Mouse (Mus musculus): ENCODE results near the gene Fbp1. TPM values are rescaled to one million over a fixed set of nuclear protein-coding genes. Genes with fewer than 3 reads are reported as not detected.

Fbp1 gene
- polyA plus RNA-seq, 1 experiment = not detected

GRCm38 (mm10) chr13:62917416-62918110, 29.5 kb upstream of the Fbp1 start:
- TF ChIP-seq POLR2A (IDR thresholded peaks at IDR 0.05; ENCODE audit: insufficient read depth, low read depth, low read length) = no peak
- TF ChIP-seq CTCF (IDR thresholded peaks at IDR 0.05; ENCODE audit: insufficient read depth, low read depth, low read length) = no peak
- 18% methylated on average over 1 of the region's 1 CpGs for WGBS
- no peak overlapping the region for H3K27ac ChIP-seq (ENCODE audit: insufficient read depth, low read depth, low read length)
- H3K4me3 ChIP-seq (ENCODE audit: insufficient read depth, low read depth, low read length) = no peak overlapping the region
- H3K4me1 ChIP-seq (ENCODE audit: control insufficient read depth, insufficient read depth, low read length) = no peaks in the 10 kb centered on the region

GRCm38 (mm10) chr13:62916675-62917074, 28.6 kb upstream of the Fbp1 start:
- H3K27ac ChIP-seq (ENCODE audit: insufficient read depth, low read depth, low read length) = no peak overlapping the region
- no peak overlapping the region for H3K4me3 ChIP-seq (ENCODE audit: insufficient read depth, low read depth, low read length)
- H3K4me1 ChIP-seq (ENCODE audit: control insufficient read depth, insufficient read depth, low read length) = no peaks in the 10 kb centered on the region
- WGBS = 68% methylated on average over 4 of the region's 4 CpGs
- no peak for TF ChIP-seq CTCF (IDR thresholded peaks at IDR 0.05; ENCODE audit: insufficient read depth, low read depth, low read length)
- TF ChIP-seq POLR2A (IDR thresholded peaks at IDR 0.05; ENCODE audit: insufficient read depth, low read depth, low read length) = no peak

GRCm38 (mm10) chr13:62911575-62911974, 23.5 kb upstream of the Fbp1 start:
- no peak for TF ChIP-seq POLR2A (IDR thresholded peaks at IDR 0.05; ENCODE audit: insufficient read depth, low read depth, low read length)
- no peak for TF ChIP-seq CTCF (IDR thresholded peaks at IDR 0.05; ENCODE audit: insufficient read depth, low read depth, low read length)
- 92% methylated on average over 5 of the region's 5 CpGs for WGBS
- peaks cover 4% of the 10 kb centered on the region for H3K4me1 ChIP-seq (ENCODE audit: control insufficient read depth, insufficient read depth, low read length)
- H3K4me3 ChIP-seq (ENCODE audit: insufficient read depth, low read depth, low read length) = no peak overlapping the region
- no peak overlapping the region for H3K27ac ChIP-seq (ENCODE audit: insufficient read depth, low read depth, low read length)

GRCm38 (mm10) chr13:62910206-62910605, 22.1 kb upstream of the Fbp1 start:
- H3K4me3 ChIP-seq (ENCODE audit: insufficient read depth, low read depth, low read length) = no peak overlapping the region
- 88% methylated on average over 4 of the region's 4 CpGs for WGBS
- H3K4me1 ChIP-seq (ENCODE audit: control insufficient read depth, insufficient read depth, low read length) = peaks cover 4% of the 10 kb centered on the region
- H3K27ac ChIP-seq (ENCODE audit: insufficient read depth, low read depth, low read length) = no peak overlapping the region
- TF ChIP-seq CTCF (IDR thresholded peaks at IDR 0.05; ENCODE audit: insufficient read depth, low read depth, low read length) = no peak
- no peak for TF ChIP-seq POLR2A (IDR thresholded peaks at IDR 0.05; ENCODE audit: insufficient read depth, low read depth, low read length)

GRCm38 (mm10) chr13:62909776-62910175, 21.7 kb upstream of the Fbp1 start:
- TF ChIP-seq CTCF (IDR thresholded peaks at IDR 0.05; ENCODE audit: insufficient read depth, low read depth, low read length) (no peak), POLR2A (IDR thresholded peaks at IDR 0.05; ENCODE audit: insufficient read depth, low read depth, low read length) (no peak)
- Histone ChIP-seq H3K27ac (ENCODE audit: insufficient read depth, low read depth, low read length) (no peak overlapping the region), H3K4me1 (ENCODE audit: control insufficient read depth, insufficient read depth, low read length) (peaks cover 4% of the 10 kb centered on the region), H3K4me3 (ENCODE audit: insufficient read depth, low read depth, low read length) (no peak overlapping the region)
- 33% methylated on average over 5 of the region's 5 CpGs for WGBS

GRCm38 (mm10) chr13:62908163-62908559, 20.1 kb upstream of the Fbp1 start:
- TF ChIP-seq CTCF (IDR thresholded peaks at IDR 0.05; ENCODE audit: insufficient read depth, low read depth, low read length) (no peak), POLR2A (IDR thresholded peaks at IDR 0.05; ENCODE audit: insufficient read depth, low read depth, low read length) (no peak)
- WGBS = 46% methylated on average over 8 of the region's 8 CpGs
- Histone ChIP-seq H3K4me3 (ENCODE audit: insufficient read depth, low read depth, low read length) (no peak overlapping the region), H3K27ac (ENCODE audit: insufficient read depth, low read depth, low read length) (no peak overlapping the region), H3K4me1 (ENCODE audit: control insufficient read depth, insufficient read depth, low read length) (peaks cover 4% of the 10 kb centered on the region)

GRCm38 (mm10) chr13:62907527-62908162, 19.6 kb upstream of the Fbp1 start:
- TF ChIP-seq CTCF (IDR thresholded peaks at IDR 0.05; ENCODE audit: insufficient read depth, low read depth, low read length) (no peak), POLR2A (IDR thresholded peaks at IDR 0.05; ENCODE audit: insufficient read depth, low read depth, low read length) (no peak)
- 18% methylated on average over 14 of the region's 14 CpGs for WGBS
- Histone ChIP-seq H3K4me1 (ENCODE audit: control insufficient read depth, insufficient read depth, low read length) (peaks cover 4% of the 10 kb centered on the region), H3K27ac (ENCODE audit: insufficient read depth, low read depth, low read length) (no peak overlapping the region), H3K4me3 (ENCODE audit: insufficient read depth, low read depth, low read length) (no peak overlapping the region)

GRCm38 (mm10) chr13:62901139-62901538, 13.1 kb upstream of the Fbp1 start:
- Histone ChIP-seq H3K27ac (ENCODE audit: insufficient read depth, low read depth, low read length) (no peak overlapping the region), H3K4me1 (ENCODE audit: control insufficient read depth, insufficient read depth, low read length) (no peaks in the 10 kb centered on the region), H3K4me3 (ENCODE audit: insufficient read depth, low read depth, low read length) (no peak overlapping the region)
- no peak for TF ChIP-seq CTCF (IDR thresholded peaks at IDR 0.05; ENCODE audit: insufficient read depth, low read depth, low read length)

GRCm38 (mm10) chr13:62897927-62898646, 10.0 kb upstream of the Fbp1 start:
- Histone ChIP-seq H3K27ac (ENCODE audit: insufficient read depth, low read depth, low read length) (no peak overlapping the region), H3K4me3 (ENCODE audit: insufficient read depth, low read depth, low read length) (no peak overlapping the region), H3K4me1 (ENCODE audit: control insufficient read depth, insufficient read depth, low read length) (no peaks in the 10 kb centered on the region)
- WGBS = 56% methylated on average over 4 of the region's 4 CpGs
- TF ChIP-seq CTCF (IDR thresholded peaks at IDR 0.05; ENCODE audit: insufficient read depth, low read depth, low read length) (no peak), POLR2A (IDR thresholded peaks at IDR 0.05; ENCODE audit: insufficient read depth, low read depth, low read length) (no peak)
